Mouse (Mus musculus) intestine, postnatal 0 days (tissue): ENCODE data around the gene 4930480E11Rik. TPM values are rescaled to one million over a fixed set of nuclear protein-coding genes. Genes with fewer than 3 reads are reported as not detected.
"Not testable (repeated sequence)": the region's sequence is repeated elsewhere in the genome, so short reads cannot be mapped to it uniquely, and the experiment has no call there.

ENCODE experiments used
- ATAC-seq: fragments of 200-750 bp; cut with Nextera tagmentation; 2 replicates; pipeline ENCODE4 v1.8.0; 2017; ENCODE audit warnings: mild to moderate bottlenecking, moderate TSS enrichment, moderate library complexity
- H3K27ac ChIP-seq: fragments of 300-500 bp; sonication (generic); 2 replicates; pipeline ENCODE4 v1.5.1; 2014; ENCODE audit warnings: mild to moderate bottlenecking, low read depth, low read length, moderate library complexity
- H3K27me3 ChIP-seq: fragments of 300-500 bp; sonication (generic); replicated peaks from 2 replicates; pipeline ENCODE4 v1.6.1; 2014; ENCODE audit warnings: low read length, mixed read lengths; ENCODE audit not compliant: control insufficient read depth, insufficient read depth
- H3K36me3 ChIP-seq: fragments of 300-500 bp; sonication (generic); 2 replicates; pipeline ENCODE4 v1.6.1; 2014; ENCODE audit warnings: mild to moderate bottlenecking, moderate library complexity; ENCODE audit not compliant: control insufficient read depth, insufficient read depth
- H3K4me1 ChIP-seq: fragments of 300-500 bp; sonication (generic); replicated peaks from 2 replicates; pipeline ENCODE4 v1.6.1; 2014; ENCODE audit warnings: antibody characterized with exemption, low read length, mixed read lengths; ENCODE audit not compliant: control insufficient read depth, insufficient read depth
- H3K4me2 ChIP-seq: fragments of 300-500 bp; sonication (generic); replicated peaks from 2 replicates; pipeline ENCODE4 v1.6.1; 2014; ENCODE audit warnings: low read depth, mild to moderate bottlenecking, moderate library complexity
- H3K4me3 ChIP-seq: fragments of 300-500 bp; sonication (generic); 2 replicates; pipeline ENCODE4 v1.5.1; 2014; ENCODE audit warnings: low read depth, low read length
- H3K9ac ChIP-seq: fragments of 300-500 bp; sonication (generic); 2 replicates; pipeline ENCODE4 v1.6.1; 2014; ENCODE audit warnings: mild to moderate bottlenecking, low read depth, low read length
- H3K9me3 ChIP-seq: fragments of 300-500 bp; sonication (generic); 2 replicates; pipeline ENCODE4 v1.6.1; 2016; ENCODE audit warnings: mixed run types; ENCODE audit not compliant: control insufficient read depth
- CTCF ChIP-seq: sonication (generic); IDR thresholded peaks from 2 replicates; pipeline ENCODE4 v1.5.1; 2016; ENCODE audit warnings: low read depth, mild to moderate bottlenecking, control low read depth, antibody characterized with exemption, moderate library complexity
- WGBS: fragments of 180-500 bp; shearing (Covaris S2); extraction: QIAGEN DNeasy Blood & Tissue Kit; methylation state at CpG from one replicate; pipeline ENCODE4 v1.1.7; 2014; 5-methylcytosine and 5-hydroxymethylcytosine counted together
- polyA plus RNA-seq: library from polyadenylated mRNA; unstranded; fragments of >200 nt; fragmentation: Nextera tagmentation; extraction: Ambion mirVana; gene quantifications from 2 replicates; pipeline ENCODE4 v1.2.1, GENCODE M21; 2015

4930480E11Rik gene
- polyA plus RNA-seq = not detected in 2 replicates

GRCm38 (mm10) chrX:78369343-78369742 is at the start of gene 4930480E11Rik:
Gene 4930480E11Rik, plus strand, starts transcription at chrX:78369643.
- no peak for ATAC-seq
- H3K27ac ChIP-seq = no peak within 1 kb of the TSS
- no peaks in the 10 kb centered on the region for H3K4me1 ChIP-seq
- no peaks in the 10 kb centered on the region for H3K27me3 ChIP-seq
- no peak within 1 kb of the TSS for H3K9ac ChIP-seq
- 44% methylated on average over 1 of the region's 1 CpGs for WGBS
- H3K4me3 ChIP-seq = no peak within 1 kb of the TSS
- no peaks in the 10 kb centered on the region for H3K36me3 ChIP-seq
- TF ChIP-seq CTCF = no peak
- H3K9me3 ChIP-seq = no peaks in the 10 kb centered on the region
- H3K4me2 ChIP-seq = no peak within 1 kb of the TSS

GRCm38 (mm10) chrX:78403346-78403745 is 33.9 kb downstream of the 4930480E11Rik start:
- H3K36me3 ChIP-seq, H3K9ac ChIP-seq, H3K27ac ChIP-seq, H3K4me2 ChIP-seq, H3K27me3 ChIP-seq, H3K4me3 ChIP-seq, H3K9me3 ChIP-seq, ATAC-seq, H3K4me1 ChIP-seq: not testable (repeated sequence)
- WGBS = 81% methylated on average over 2 of the region's 2 CpGs

Other genes with a start within 250 kb of the 4930480E11Rik start
- not detected in 2 replicates for gene Gm5938, start 244.2 kb upstream of the 4930480E11Rik start, polyA plus RNA-seq
- gene Obp1b, start 182.9 kb upstream of the 4930480E11Rik start, polyA plus RNA-seq = not detected in 2 replicates
- gene Gm14743, start 123.7 kb upstream of the 4930480E11Rik start, polyA plus RNA-seq = not detected in 2 replicates
- gene Prrg1, start 214.3 kb downstream of the 4930480E11Rik start, polyA plus RNA-seq = 2.4 and 2.6 TPM in 2 replicates